Mouse (Mus musculus) kidney, postnatal 25 days (tissue): ENCODE data around the gene Popdc3.
"Not testable (repeated sequence)": the region's sequence is repeated elsewhere in the genome, so short reads cannot be mapped to it uniquely, and the experiment has no call there.

Source experiments
- DNase-seq, 2 experiments: peaks; one replicate each; pipeline ENCODE4 v3.0.0; 2021; ENCODE audit warnings: mixed read lengths in 2 of 2

Popdc3 gene

DNA sequence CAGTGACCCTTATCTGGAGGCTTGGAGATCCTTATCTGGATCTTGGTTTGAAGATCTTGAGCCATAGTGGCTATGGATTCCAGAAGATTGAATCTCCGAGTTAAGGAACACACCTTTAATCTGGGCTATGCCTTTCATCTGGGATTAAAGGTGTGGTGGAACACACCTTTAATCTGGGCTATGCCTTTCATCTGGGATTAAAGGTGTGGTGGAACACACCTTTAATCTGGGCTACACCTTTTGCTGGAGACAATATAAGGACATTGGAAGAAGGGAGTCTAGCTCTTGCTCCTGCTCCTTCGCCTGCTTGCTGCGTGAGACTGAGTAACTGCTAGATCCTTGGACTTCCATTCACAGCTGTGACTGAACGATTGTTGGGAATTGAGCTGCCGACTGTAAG is at the start of gene Popdc3:
Popdc3 (plus strand) TSS at position 301 of the 400 bp plus-strand sequence.
- DNase-seq, result not testable (repeated sequence)

DNA sequence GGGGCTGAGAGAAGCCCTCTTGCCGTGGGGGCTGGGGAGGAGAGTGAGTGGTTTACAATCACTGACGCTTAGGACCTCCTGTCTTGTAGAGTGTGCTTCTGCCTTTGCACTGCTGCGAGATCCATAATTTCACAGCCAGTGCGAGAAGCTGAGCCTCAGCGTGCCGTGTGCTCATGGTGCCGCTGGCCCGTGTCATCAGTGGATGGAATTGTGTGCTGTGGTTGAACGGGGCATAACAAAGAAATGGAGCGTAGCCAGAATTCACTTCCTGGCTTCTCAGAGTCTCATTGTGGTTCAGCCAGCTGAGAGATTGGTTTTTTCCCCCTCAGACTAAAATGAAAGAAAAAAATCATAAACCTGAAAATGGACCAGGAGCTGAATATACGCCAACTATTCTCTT is 48.8 kb upstream of the Popdc3 start:
- peak; percentile 36 to 45 for DNase-seq

DNA sequence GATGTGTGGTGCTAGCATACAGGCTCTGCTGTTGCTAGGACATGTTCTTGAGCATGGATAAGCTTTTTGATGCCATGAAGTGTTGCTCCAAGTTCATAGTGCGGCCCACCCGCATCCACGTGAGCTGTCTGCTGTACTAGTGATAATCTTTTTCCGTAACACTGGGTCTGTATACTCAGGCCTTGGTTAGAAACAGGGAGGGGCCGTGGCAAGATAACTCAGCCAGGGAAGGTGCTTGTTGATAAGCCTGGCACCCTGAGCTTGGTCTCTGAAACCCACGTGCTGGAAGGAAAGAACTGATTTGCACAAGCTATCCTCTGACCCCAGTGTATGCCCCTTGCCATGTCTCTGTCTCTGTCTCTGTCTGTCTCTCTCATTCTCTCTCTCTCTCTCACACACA is 47.9 kb upstream of the Popdc3 start:
- DNase-seq, result no peak

DNA sequence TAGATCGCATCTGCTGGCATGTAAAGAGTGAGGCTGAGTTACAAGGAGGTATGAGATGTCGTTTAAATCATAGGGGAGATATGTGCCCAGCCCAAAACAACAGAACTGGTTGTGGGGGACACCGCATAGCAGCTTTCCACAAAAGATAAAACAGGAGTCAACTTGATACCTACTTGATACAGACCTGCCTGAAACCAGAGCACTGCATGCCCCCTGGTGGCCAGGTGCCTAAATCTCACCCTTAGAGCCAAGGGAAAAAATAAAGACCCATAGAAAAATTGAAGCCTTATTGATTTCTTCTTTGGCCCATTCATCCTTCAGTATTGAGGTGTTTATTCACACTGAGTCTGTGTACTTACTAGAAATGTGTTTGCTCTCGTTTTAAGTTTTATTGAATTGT is 45.5 kb upstream of the Popdc3 start:
- DNase-seq, result peak; percentile 58 to 72

DNA sequence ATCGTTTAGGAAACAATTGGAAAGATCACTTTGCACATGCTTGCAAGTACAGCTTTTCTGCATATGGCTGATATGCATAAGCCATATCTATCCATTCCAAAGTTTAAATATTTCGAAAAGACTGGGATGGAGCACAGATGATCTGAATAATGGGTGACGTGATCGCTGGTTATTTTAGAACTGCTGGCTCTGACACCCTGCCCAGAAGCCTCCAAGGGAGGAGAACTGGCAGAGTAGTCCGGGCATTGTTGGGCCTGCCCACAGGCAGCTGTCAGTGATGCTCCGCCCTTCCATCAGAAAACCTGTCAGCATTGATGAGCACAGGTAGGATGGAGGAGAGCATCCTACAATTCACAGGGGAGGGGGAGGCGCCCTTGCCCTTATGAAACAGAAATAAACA is 41.1 kb upstream of the Popdc3 start:
- DNase-seq, result no peak

DNA sequence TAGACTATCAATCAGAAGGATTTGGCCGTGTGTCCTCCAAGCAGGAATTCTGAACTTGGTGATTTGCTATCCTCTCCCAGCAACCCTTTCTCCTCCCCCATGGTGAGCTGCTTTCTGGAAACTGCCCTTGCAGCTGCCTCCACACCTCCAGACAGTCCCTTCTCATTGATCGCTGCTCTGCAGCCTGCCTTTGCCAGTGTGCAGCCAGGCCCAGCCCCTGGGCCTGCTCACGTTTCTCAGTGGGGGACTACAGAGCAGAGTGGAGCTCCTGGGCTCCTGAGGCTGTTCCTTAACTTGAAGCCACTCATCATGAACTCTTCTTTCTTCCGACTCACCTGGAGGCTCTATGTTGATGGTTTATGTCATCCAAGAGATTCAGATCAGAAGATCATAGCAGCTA is 38.0 kb upstream of the Popdc3 start:
- no peak for DNase-seq

DNA sequence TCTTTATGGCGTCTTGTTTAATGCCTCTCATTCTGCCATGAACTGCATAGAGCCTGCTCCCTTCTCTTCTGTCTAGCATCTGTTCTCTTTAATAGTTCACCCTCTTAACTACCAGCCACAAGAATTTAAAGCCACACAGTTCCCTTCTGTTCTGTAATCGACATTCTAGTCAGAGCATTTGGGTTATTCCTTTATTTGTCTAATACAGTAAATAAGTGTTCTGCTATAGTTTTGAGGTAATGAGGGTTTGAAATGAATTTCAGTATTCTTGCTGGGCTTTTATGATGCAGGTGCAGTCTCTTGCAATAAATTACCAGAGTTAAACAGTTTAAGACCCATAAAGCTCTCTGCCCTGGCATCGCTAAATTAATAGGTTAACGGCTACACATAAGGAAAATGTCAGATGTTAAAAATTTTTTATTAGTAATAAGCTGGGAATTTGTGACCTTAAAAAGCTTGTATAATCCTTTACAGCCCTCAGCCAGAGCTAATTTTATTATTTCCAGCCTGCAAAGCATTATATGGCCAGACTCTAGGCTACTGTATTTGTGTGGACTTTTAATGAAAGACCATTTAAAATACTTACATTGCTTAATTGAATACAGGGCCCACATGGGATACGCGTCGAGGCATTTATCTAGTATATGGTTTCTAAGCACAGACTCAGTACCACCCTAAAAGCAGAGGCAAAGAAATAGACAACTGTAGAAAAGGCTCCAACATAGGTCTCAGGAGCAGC is 37.3 kb upstream of the Popdc3 start:
- DNase-seq, result no peak

DNA sequence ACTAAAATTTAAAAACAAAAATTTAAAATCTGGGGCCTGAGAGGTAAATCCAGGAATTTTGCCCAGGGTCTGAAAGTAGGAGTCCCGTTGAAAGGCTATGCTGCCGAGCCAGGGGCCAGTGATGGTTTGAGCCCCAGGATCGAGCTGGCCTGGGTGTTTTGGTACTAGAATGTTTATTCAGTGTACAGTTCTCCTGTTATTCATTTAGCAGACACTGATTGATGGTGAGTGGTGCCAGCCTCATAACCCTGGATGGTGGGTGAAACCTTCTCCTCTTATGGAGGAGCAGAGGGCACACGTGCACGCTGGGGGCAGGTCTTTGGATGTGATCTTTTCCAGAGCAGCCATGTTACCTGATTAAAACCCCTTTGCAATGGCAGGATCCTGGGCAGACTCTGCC is 35.5 kb upstream of the Popdc3 start:
- DNase-seq, result no peak

DNA sequence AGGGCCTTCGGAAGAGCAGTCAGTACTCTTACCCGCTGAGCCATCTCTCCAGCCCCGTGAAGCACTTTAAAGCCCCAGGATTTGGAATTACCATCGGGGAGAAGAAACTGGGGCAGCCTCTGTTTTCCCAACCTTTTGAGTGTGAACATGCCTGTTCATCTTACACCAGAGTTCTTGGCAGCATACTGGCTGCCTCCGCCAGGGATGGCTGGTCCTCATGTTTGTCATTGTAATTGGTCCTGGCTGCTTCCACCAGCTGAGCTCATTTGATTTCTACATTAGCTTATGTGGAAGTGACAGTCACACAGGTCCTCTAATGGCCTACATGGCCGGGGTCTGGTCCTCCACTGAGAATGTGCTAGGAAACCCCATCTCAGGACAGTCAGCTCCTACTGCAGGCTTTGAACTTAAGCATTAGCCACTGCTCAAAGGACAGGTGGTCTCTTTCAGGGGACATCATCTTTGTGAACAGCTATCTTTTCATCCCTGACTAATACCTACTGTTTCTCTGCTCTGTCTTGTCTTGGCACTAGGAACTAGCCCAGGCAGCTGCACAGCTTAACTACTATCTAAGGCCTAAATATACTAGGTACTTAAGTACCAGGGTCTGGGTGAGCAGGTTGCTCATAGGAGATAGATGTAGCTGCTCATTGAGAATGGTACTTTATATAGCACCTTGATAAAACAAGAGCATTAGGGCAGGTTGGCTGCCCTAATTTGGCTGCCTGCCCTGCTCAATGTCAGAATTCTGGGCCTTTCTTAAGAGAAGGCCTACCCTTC is 33.7 kb upstream of the Popdc3 start:
- no peak for DNase-seq

DNA sequence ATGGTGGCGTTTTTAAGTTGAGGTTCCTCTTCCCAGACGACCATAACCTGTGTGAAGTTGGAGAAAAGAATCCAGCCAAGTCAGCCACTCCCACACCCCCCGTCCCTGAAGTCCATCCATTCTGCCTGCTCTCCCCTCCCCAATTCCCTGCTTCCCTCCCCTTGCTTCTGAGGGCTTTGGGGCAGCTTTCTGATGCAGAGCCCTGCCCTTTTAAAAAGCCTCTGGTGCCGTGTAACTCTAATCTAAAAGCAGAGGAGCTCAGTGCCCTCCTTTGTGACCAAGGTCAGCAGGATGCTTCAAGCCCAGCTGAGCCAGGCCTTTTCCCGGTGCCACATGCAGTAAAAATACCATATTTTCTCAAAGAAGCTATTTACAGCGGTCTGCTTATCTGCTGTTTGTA is 31.1 kb upstream of the Popdc3 start:
- DNase-seq, result no peak

DNA sequence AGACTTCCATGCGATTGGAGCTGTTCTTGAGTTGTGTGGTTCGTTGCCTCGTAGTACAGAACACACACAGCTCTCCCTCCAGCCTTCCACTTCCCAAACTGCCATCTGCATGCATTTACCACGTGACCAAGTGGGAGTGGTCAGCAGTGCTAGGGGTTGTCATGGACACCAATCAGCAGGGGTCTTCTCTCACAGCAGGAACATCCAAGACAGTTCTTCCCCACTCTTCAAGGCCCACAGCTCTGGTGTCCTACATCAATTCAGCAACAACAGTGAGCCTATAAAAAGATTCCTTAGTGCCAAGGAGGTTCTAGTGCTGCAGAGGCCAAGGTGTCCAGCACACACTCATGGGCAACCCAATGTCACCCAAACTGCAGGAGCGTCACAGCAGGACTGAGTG is 26.8 kb upstream of the Popdc3 start:
- no peak for DNase-seq

DNA sequence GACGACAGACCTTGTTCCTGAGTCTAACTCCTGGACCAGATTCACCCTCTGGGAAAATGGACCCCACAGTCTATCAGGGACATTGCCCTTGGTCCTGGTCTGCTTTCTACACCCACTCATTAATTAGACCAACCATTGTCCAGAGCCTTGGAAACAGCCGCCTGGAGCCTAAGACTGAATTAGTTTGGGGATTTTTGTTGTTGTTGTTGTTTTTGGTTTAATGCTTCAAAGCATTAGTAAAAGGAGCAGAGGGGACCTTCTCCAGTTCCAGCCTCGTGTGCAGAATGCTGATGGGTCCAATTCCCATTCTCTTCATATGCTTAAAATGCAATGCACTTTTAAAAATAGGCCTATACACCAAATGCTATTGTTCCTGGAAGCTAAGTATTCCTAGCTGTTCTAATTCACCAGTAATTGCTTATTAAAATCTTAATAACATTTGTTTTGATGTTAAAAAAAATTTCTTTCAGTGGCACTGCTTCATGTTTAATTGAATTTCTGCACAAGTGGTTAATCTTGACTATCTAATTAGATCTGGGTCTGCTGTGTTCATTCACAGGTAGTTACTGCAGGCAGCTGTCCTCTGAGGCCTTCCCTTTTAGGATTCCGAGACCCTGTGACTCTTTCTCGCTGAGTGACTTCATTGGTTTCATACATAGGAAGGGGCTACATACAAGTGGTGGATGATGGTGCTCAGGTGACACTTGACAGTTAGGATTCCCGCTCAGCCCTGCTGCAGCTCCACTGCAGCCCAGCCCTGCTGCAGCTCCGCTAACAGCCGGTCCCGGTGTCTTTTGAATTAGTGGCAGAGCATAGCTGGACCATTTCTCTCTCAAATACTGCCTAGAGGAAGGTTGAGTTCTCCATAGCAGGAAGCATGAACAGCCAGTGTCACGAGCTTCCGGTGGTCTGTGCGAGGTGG is 25.9 kb upstream of the Popdc3 start:
- no peak for DNase-seq

DNA sequence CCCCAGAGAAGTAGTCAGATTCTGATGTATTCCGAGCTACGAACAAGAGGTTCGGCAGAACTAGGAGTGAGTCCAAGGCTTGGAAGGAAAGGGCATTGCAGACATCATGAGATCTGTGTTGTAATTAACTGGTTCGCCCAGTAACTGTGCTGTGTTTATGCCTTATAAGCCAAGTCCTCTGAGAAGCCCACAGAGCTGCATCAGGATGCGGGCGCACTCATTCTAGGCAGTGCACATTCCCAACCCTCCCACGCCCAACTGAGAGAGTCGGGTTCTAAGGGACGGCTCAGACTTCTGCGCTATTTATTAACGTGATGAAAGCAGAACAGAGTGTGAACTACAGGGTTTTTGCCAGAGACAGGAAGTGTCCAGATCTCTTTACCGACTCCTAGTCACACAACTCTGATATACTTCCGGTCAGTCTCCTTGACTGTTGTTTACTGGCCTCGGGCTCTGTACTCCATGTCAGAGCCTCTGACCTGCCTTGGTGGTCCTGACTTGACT is 23.3 kb upstream of the Popdc3 start:
- DNase-seq, result no peak

DNA sequence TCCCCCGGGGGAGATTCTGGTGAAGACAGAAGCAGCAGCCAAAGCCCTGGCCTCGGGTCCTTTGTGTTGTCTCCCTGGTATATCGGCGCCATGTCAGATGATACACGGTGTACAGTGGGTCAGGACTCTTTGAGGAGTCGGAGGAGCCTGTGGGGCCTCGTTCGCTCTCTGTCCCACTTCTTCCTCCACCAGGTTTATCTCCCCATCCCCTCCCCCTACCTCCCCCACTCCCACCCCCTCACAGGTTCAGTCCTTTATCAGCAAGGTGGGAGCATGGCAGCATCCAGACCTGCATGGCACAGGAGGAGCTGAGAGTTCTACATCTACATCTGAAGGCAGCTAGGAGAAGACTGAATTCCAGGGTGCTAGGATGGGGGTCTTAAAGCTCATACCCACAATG is 12.0 kb upstream of the Popdc3 start:
- no peak for DNase-seq

DNA sequence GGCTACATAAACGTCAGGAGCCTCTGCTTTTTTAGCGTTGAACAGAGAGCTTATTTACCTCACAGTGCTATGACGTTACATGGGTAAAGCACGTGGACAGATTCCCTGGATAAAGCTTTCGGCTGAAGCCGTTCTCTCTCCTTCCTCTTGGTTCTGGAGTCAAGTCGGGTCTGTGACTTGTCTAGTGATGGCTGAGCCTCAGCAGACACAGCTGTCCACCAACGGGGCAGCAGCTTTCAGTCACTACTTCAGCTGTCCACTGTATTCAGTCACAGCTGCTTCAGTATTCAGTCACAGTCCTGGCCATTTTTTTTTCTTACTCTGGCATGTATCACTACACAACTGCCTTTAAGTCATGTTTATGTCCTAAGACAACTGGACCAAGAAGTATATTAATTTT is 4.0 kb upstream of the Popdc3 start:
- no peak for DNase-seq

DNA sequence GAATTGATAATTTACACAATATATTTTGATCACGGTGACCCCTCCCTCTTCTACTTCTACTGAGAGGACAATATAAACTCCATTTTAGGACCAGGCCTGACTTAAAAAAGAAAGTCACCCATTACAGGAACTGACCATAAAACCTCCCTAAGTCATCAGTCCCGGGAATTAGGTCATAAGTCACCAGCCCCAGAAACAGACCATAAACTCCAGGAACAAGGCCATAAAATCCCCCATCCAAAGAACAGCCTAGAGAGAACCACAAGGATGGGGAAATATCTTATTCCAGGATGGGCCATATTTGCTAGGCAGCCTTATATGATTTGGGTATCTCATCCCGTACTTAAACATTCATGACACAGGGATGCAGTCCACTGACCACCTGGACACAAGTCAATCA is 3.6 kb upstream of the Popdc3 start:
- DNase-seq, result no peak

DNA sequence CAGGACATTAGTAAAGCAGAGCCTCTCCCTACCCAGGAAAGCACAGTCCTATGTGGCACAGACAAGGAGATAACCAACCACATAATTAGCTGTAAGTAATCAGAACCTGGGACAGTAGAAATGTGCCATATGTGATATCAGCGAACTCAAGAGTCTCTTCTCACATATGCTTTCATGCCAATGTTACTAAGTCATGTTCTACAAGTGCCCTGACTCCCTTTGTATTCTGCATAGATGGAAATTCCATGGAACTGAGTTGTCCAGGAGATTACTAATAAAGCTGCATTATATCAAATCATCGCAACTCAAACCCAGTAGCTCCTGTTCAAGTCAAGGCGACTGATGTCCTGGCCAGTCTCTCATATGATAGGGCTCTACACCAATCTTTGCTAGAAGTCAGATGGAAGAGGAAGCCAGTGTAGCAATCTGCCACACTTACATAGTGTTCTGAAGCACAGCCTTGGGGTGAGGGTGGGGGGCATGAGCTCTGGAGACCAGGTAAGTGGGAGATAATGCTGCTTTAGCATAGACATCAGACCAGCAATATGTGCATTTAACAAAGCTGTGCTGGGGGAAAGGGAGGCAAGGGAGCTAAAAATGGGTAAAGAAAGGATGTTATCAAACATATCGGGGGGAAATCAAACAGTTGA is 2.9 kb downstream of the Popdc3 start:
- no peak for DNase-seq

DNA sequence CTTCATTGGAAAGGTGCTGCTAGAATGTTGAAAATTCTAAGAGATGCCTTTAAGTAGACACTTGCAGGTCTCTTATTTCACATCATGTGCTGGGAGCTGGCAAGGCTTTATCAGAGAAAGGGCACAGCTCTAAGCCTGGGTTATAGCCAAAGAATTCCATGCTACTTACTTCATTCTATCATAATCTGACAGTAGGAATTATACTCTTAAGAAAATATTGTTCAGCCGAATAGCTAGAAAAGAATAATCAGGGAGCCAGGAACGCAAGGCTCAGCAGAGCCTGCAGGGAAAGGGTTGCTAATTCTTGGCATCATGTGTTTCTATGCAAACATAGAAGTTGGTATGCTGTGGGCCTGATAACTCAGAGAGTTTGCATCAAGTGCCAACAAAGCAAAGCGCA is 3.4 kb downstream of the Popdc3 start:
- DNase-seq, result no peak

DNA sequence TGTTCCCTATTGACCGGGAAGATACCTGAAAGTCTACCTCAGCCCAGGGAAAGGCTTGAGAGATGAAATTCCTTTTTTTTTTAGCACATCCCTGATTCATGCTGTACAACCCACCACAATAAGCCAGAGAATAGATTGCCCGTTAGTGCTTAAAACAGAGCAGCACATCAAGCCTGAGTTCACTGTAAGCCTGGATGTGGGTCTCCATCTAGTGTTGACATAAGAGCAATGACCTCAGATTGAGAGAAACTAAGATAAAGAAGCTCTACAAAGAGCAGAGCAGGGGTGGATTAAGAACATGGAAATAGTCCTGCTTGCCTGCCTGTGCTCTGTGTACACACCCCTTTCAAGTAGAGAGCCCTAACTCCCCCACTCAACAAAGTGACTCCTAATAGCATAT is 7.6 kb downstream of the Popdc3 start:
- DNase-seq, result no peak

DNA sequence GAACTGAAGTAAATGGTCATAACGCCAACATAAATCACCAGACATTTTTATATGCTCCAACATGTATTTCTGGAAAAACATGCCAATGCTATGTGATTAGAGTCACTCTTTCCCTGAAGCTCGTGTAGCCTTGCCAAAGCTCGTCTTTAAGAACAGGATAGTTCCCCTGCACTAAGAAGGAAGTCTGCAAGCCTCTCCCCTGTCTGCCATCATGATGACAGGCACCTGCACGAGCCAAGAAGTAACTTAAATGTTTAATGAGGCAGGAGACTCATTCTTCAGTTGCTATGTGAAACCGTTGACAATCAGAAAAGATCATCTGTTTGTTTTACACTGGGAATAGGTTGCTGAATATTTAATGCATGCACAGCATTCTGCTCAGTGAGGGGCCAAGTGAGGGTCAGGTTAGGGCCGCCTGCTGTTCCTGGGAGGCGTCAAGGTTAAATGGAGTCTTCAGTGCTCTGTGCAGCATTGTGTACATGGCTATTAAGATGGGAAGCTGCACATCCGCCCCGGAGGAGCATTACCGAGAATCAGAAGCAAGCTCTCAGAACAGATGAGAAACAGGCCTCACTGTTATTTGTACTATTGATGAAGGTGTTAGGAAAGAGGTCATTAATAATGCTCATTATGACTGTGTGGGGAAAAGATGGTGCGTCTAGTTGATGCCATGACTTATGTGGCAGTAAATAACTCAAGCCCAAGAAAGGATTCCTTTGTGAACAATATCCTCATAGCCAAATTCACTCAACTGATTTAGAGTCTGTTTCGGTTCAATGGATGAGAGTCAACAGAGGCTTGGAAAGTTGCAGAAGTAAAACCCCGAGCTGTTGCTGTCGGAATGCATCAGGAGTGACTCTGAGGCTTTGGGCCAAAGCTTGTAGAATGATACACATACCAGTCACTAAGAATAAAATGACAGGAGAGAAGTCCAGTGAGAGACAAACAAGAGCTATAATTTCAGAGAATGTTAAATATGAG is 15.7 kb downstream of the Popdc3 start:
- no peak for DNase-seq

DNA sequence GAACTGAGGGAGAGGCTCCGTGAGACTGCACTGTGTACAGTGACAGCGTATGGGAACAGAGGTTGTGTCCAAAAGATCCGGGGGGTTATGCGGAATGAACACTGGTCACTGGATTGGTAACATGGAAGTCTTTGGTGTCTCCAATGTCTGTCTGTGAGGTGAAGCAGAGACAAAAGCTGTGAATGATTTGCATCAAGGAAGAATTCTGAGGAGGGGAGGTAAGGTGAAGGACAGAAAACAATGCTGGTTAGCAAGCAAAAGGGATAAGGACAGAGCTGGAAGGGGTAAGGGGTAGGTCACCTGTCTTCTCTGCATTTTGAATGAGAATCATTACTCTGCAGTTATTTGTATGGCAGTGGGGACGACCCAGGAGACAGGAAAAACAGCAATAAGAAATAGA is 16.6 kb downstream of the Popdc3 start:
- DNase-seq, result no peak
